Mouse (Mus musculus) lung, postnatal 0 days (tissue): ENCODE measurements around the gene Otoa. TPM values are rescaled to one million over a fixed set of nuclear protein-coding genes. Genes with fewer than 3 reads are reported as not detected.

ENCODE experiments used
- ATAC-seq: fragments of 200-750 bp; cut with Nextera tagmentation; 2 replicates; pipeline ENCODE4 v1.8.0; 2017; ENCODE audit warnings: moderate library complexity
- DNase-seq: peaks from one replicate; pipeline ENCODE4 v3.0.0-alpha.2; 2016; ENCODE audit warnings: low spot score
- H3K27ac ChIP-seq: fragments of 300-500 bp; sonication (generic); 2 replicates; pipeline ENCODE4 v1.5.1; 2014; ENCODE audit warnings: antibody characterized with exemption, mild to moderate bottlenecking, low read length, mixed read lengths
- H3K27me3 ChIP-seq: fragments of 300-500 bp; sonication (generic); replicated peaks from 2 replicates; pipeline ENCODE4 v1.6.1; 2014; ENCODE audit warnings: low read length, mixed read lengths; ENCODE audit not compliant: insufficient read depth
- H3K36me3 ChIP-seq: fragments of 300-500 bp; sonication (generic); 2 replicates; pipeline ENCODE4 v1.6.1; 2014; ENCODE audit warnings: low read length, mixed read lengths; ENCODE audit not compliant: insufficient read depth
- H3K4me1 ChIP-seq: fragments of 300-500 bp; sonication (generic); 2 replicates; pipeline ENCODE4 v1.6.1; 2014; ENCODE audit warnings: antibody characterized with exemption, low read depth, low read length, mixed read lengths; ENCODE audit not compliant: insufficient read depth
- H3K4me2 ChIP-seq: fragments of 300-500 bp; sonication (generic); replicated peaks from 2 replicates; pipeline ENCODE4 v1.6.1; 2014; ENCODE audit warnings: low read depth, mild to moderate bottlenecking, low read length, moderate library complexity, mixed read lengths
- H3K4me3 ChIP-seq: fragments of 300-500 bp; sonication (generic); 2 replicates; pipeline ENCODE4 v1.5.1; 2014; ENCODE audit warnings: low read depth, low read length
- H3K9ac ChIP-seq: fragments of 300-500 bp; sonication (generic); replicated peaks from 2 replicates; pipeline ENCODE4 v1.6.1; 2014; ENCODE audit warnings: low read depth, mild to moderate bottlenecking
- H3K9me3 ChIP-seq: fragments of 300-500 bp; sonication (generic); 2 replicates; pipeline ENCODE4 v1.6.1; 2016; ENCODE audit warnings: low read length, mixed read lengths
- CTCF ChIP-seq: IDR thresholded peaks from 2 replicates; pipeline ENCODE4 v1.5.1; 2016; ENCODE audit warnings: antibody characterized with exemption, mild to moderate bottlenecking
- EP300 ChIP-seq: IDR thresholded peaks from 2 replicates; pipeline ENCODE4 v1.6.1; 2016; ENCODE audit warnings: antibody characterized with exemption, mild to moderate bottlenecking, control low read depth
- whole genome bisulfite sequencing: fragments of 180-500 bp; shearing (Covaris S2); extraction: QIAGEN DNeasy Blood & Tissue Kit; methylation state at CpG from one replicate; pipeline ENCODE4 v1.1.7; 2014; 5-methylcytosine and 5-hydroxymethylcytosine counted together
- polyA plus RNA-seq: library from polyadenylated mRNA; unstranded; fragments of >200 nt; fragmentation: Nextera tagmentation; extraction: Ambion mirVana; gene quantifications from 2 replicates; pipeline ENCODE4 v1.2.1, GENCODE M21; 2015

The Otoa gene
- polyA plus RNA-seq, 1 experiment from 2014 or later = 0.04 TPM

GRCm38 (mm10) chr7:121075416-121075815 is 6.0 kb upstream of the Otoa start:
- Histone ChIP-seq H3K27ac (peak overlapping the region; percentile 59; the same call in 1 of the 2 replicates), H3K4me1 (no peaks in the 10 kb centered on the region; the same call in 1 of the 2 replicates), H3K9me3 (no peaks in the 10 kb centered on the region), H3K36me3 (peaks cover 5% of the 10 kb centered on the region; the same call in 1 of the 2 replicates), H3K4me2 (0 out of 2 replicates have a peak overlapping the region, but pooled peaks have one; percentile 25), H3K9ac (no peak overlapping the region), H3K27me3 (no peaks in the 10 kb centered on the region), H3K4me3 (no peak overlapping the region)
- DNase-seq (no peak), ATAC-seq (no peak)
- 58% methylated on average over 5 of the region's 5 CpGs for WGBS
- TF ChIP-seq CTCF = no peak
- no peak for TF ChIP-seq EP300

GRCm38 (mm10) chr7:121077311-121077710 is 4.1 kb upstream of the Otoa start:
- no peak overlapping the region for H3K4me2 ChIP-seq
- whole genome bisulfite sequencing = 95% methylated on average over 6 of the region's 6 CpGs
- DNase-seq = no peak
- H3K9me3 ChIP-seq = no peaks in the 10 kb centered on the region
- H3K27me3 ChIP-seq = no peaks in the 10 kb centered on the region
- no peak overlapping the region for H3K9ac ChIP-seq
- no peak overlapping the region for H3K4me3 ChIP-seq
- TF ChIP-seq EP300 (no peak), CTCF (no peak)
- H3K27ac ChIP-seq = no peak overlapping the region
- no peaks in the 10 kb centered on the region; the same call in 1 of the 2 replicates for H3K4me1 ChIP-seq
- no peak for ATAC-seq
- no peaks in the 10 kb centered on the region; the same call in 1 of the 2 replicates for H3K36me3 ChIP-seq

- no peak overlapping the region for H3K4me3 ChIP-seq
- no peak overlapping the region for H3K27ac ChIP-seq
- no peaks in the 10 kb centered on the region for H3K9me3 ChIP-seq
- DNase-seq (peak; percentile 80), ATAC-seq (no peak)
- 30% methylated on average over 5 of the region's 5 CpGs for WGBS
- TF ChIP-seq CTCF = peak; percentile 88
- no peak for TF ChIP-seq EP300
- no peak overlapping the region for H3K4me2 ChIP-seq
- H3K9ac ChIP-seq = no peak overlapping the region
- no peaks in the 10 kb centered on the region for H3K27me3 ChIP-seq
- no peaks in the 10 kb centered on the region; the same call in 1 of the 2 replicates for H3K36me3 ChIP-seq
- no peaks in the 10 kb centered on the region; the same call in 1 of the 2 replicates for H3K4me1 ChIP-seq
Observed at GRCm38 (mm10) chr7:121077829-121078228, 3.6 kb upstream of the Otoa start.

- Histone ChIP-seq H3K9me3 (no peaks in the 10 kb centered on the region), H3K27ac (no peak overlapping the region), H3K4me3 (no peak overlapping the region), H3K4me1 (no peaks in the 10 kb centered on the region), H3K27me3 (no peaks in the 10 kb centered on the region), H3K4me2 (no peak overlapping the region), H3K36me3 (no peaks in the 10 kb centered on the region; the same call in 1 of the 2 replicates), H3K9ac (no peak overlapping the region)
- 80% methylated on average over 2 of the region's 2 CpGs for WGBS
- DNase-seq = no peak
- TF ChIP-seq CTCF = no peak
- no peak for TF ChIP-seq EP300
- ATAC-seq = no peak
Observed at GRCm38 (mm10) chr7:121081816-121082215, 366 bp downstream of the Otoa start.

- Histone ChIP-seq H3K36me3 (no peaks in the 10 kb centered on the region), H3K4me2 (no peak overlapping the region), H3K9me3 (no peaks in the 10 kb centered on the region), H3K27me3 (no peaks in the 10 kb centered on the region), H3K4me3 (no peak overlapping the region), H3K27ac (no peak overlapping the region), H3K9ac (no peak overlapping the region), H3K4me1 (no peaks in the 10 kb centered on the region)
- 69% methylated on average over 9 of the region's 9 CpGs for WGBS
- DNase-seq = no peak
- TF ChIP-seq CTCF = no peak
- TF ChIP-seq EP300 = no peak
- no peak for ATAC-seq
Observed at GRCm38 (mm10) chr7:121082949-121083513, 1.6 kb downstream of the Otoa start.

- TF ChIP-seq EP300 = no peak
- no peak for TF ChIP-seq CTCF
- Histone ChIP-seq H3K27me3 (no peaks in the 10 kb centered on the region; the same call in 1 of the 2 replicates), H3K9ac (no peak overlapping the region), H3K36me3 (no peaks in the 10 kb centered on the region), H3K4me1 (no peaks in the 10 kb centered on the region), H3K4me3 (no peak overlapping the region), H3K27ac (no peak overlapping the region), H3K9me3 (no peaks in the 10 kb centered on the region), H3K4me2 (no peak overlapping the region)
- ATAC-seq (no peak), DNase-seq (no peak)
- WGBS = 77% methylated on average over 8 of the region's 8 CpGs
Observed at GRCm38 (mm10) chr7:121084840-121085453, 3.5 kb downstream of the Otoa start.
